In genomic region chr17:40275519-40275918, GRCm38 (mm10) we compare ENCODE assay signal across 26 mouse cellular contexts. TPM values are rescaled to one million over a fixed set of nuclear protein-coding genes. Genes with fewer than 3 reads are reported as not detected.
DNase-seq lines count a peak whose midpoint lies in the region; ATAC-seq and TF ChIP-seq lines count a peak whose summit lies in the region.
"Had no signal": no experiment of that assay in that cellular context is flagged by ENCODE, and none has a peak within 500 bp of the region (broad histone marks: within the 10 kb centered on the region; RNA-seq: fewer than 3 reads in every experiment).

No protein-coding gene starts in this region.

- no peaks in the 10 kb centered on the region for H3K36me3 ChIP-seq in forebrain, embryonic 11.5 days (ENCODE audit: control insufficient read depth, insufficient read depth, low read length)
- H3K36me3 ChIP-seq in forebrain, embryonic 10.5 days (replicated peaks), result no peaks in the 10 kb centered on the region
- no peaks in the 10 kb centered on the region for H3K36me3 ChIP-seq in forebrain, embryonic 13.5 days (ENCODE audit: poor library complexity, severe bottlenecking)
- no peaks in the 10 kb centered on the region for H3K36me3 ChIP-seq in forebrain, embryonic 16.5 days (ENCODE audit: control insufficient read depth, insufficient read depth)
- H3K36me3 ChIP-seq: embryonic facial prominence, embryonic 13.5 days; embryonic facial prominence, embryonic 15.5 days; G1E had no signal

- H3K9me3 ChIP-seq in forebrain, embryonic 11.5 days (ENCODE audit: control insufficient read depth, low read length), result no peaks in the 10 kb centered on the region
- no peaks in the 10 kb centered on the region for H3K9me3 ChIP-seq in forebrain, embryonic 10.5 days
- no peaks in the 10 kb centered on the region for H3K9me3 ChIP-seq in forebrain, embryonic 13.5 days (replicated peaks)
- H3K9me3 ChIP-seq in forebrain, embryonic 16.5 days (ENCODE audit: control insufficient read depth, low read length), result no peaks in the 10 kb centered on the region
- H3K9me3 ChIP-seq: embryonic facial prominence, embryonic 13.5 days; embryonic facial prominence, embryonic 15.5 days; G1E had no signal

- no peak overlapping the region for H3K4me2 ChIP-seq in forebrain, embryonic 11.5 days (ENCODE audit: low read depth, low read length, severe bottlenecking)
- H3K4me2 ChIP-seq in forebrain, embryonic 13.5 days, result no peak overlapping the region
- no peak overlapping the region for H3K4me2 ChIP-seq in forebrain, embryonic 16.5 days (ENCODE audit: low read length)
- H3K4me2 ChIP-seq: embryonic facial prominence, embryonic 13.5 days; embryonic facial prominence, embryonic 15.5 days had no signal

- H3K27ac ChIP-seq in forebrain, embryonic 11.5 days (ENCODE audit: low read depth, low read length), result no peak overlapping the region
- no peak overlapping the region for H3K27ac ChIP-seq in forebrain, embryonic 10.5 days
- no peak overlapping the region for H3K27ac ChIP-seq in forebrain, embryonic 13.5 days
- H3K27ac ChIP-seq in forebrain, embryonic 16.5 days (ENCODE audit: low read length), result no peak overlapping the region
- H3K27ac ChIP-seq: embryonic facial prominence, embryonic 13.5 days; embryonic facial prominence, embryonic 15.5 days had no signal

- no peak for TF ChIP-seq POLR2A in brain, embryonic 14.5 days (IDR thresholded peaks at IDR 0.05; ENCODE audit: borderline replicate concordance, extremely low read depth, insufficient read depth, insufficient read length, poor library complexity, severe bottlenecking)

- no peak for DNase-seq in forebrain, embryonic 11.5 days (ENCODE audit: low spot score)
- no peak for DNase-seq in forebrain, embryonic 10.5 days (ENCODE audit: extremely low spot score, low spot score)
- peak; percentile 57 for DNase-seq in brain, embryonic 14.5 days (ENCODE audit: low read depth)
- DNase-seq: adrenal gland, adult 8-10 months; adrenal gland, postnatal 14 days; adrenal gland, postnatal 36 days; B cell, adult 2 months; cerebellum, adult 11 months; cerebellum, adult 18-20 months; cerebellum, adult 8-10 months; cerebellum, adult 9-11 months; cerebellum, postnatal 14 days; cerebellum, postnatal 36 days; embryo, embryonic 11 days had no signal

- 75% methylated on average over 1 of the region's 1 CpGs for WGBS in forebrain, embryonic 11.5 days
- 78% methylated on average over 1 of the region's 1 CpGs for WGBS in forebrain, embryonic 10.5 days
- 39% methylated on average over 1 of the region's 1 CpGs for WGBS in forebrain, embryonic 13.5 days
- WGBS in forebrain, embryonic 16.5 days, result 29% methylated on average over 1 of the region's 1 CpGs

- no peak overlapping the region for H3K9ac ChIP-seq in forebrain, embryonic 11.5 days (ENCODE audit: low read length)
- H3K9ac ChIP-seq in forebrain, embryonic 13.5 days, result no peak overlapping the region
- H3K9ac ChIP-seq in forebrain, embryonic 16.5 days (replicated peaks; ENCODE audit: low read depth, low read length), result no peak overlapping the region
- H3K9ac ChIP-seq: embryonic facial prominence, embryonic 13.5 days; embryonic facial prominence, embryonic 15.5 days had no signal

- H3K4me1 ChIP-seq in forebrain, embryonic 11.5 days (replicated peaks; ENCODE audit: control insufficient read depth, insufficient read depth, low read length), result no peaks in the 10 kb centered on the region
- peaks cover 10% of the 10 kb centered on the region for H3K4me1 ChIP-seq in forebrain, embryonic 10.5 days
- H3K4me1 ChIP-seq in forebrain, embryonic 13.5 days, result no peaks in the 10 kb centered on the region
- no peaks in the 10 kb centered on the region for H3K4me1 ChIP-seq in forebrain, embryonic 16.5 days (replicated peaks; ENCODE audit: control insufficient read depth, insufficient read depth, low read length)
- H3K4me1 ChIP-seq: embryonic facial prominence, embryonic 13.5 days; embryonic facial prominence, embryonic 15.5 days had no signal

- H3K27me3 ChIP-seq in forebrain, embryonic 11.5 days (ENCODE audit: control insufficient read depth, insufficient read depth, low read length), result no peaks in the 10 kb centered on the region
- H3K27me3 ChIP-seq in forebrain, embryonic 10.5 days (ENCODE audit: poor library complexity, severe bottlenecking), result no peaks in the 10 kb centered on the region
- H3K27me3 ChIP-seq in forebrain, embryonic 13.5 days, result no peaks in the 10 kb centered on the region
- no peaks in the 10 kb centered on the region for H3K27me3 ChIP-seq in forebrain, embryonic 16.5 days (replicated peaks; ENCODE audit: control insufficient read depth, insufficient read depth, low read length)
- H3K27me3 ChIP-seq: CH12.LX; embryonic facial prominence, embryonic 13.5 days; embryonic facial prominence, embryonic 15.5 days; Patski had no signal

- TF ChIP-seq CTCF in brain, embryonic 14.5 days (IDR thresholded peaks at IDR 0.05; ENCODE audit: borderline replicate concordance, extremely low read depth, insufficient read depth, insufficient read length), result no peak

- no peak overlapping the region for H3K4me3 ChIP-seq in forebrain, embryonic 11.5 days (ENCODE audit: low read depth, low read length)
- no peak overlapping the region for H3K4me3 ChIP-seq in forebrain, embryonic 10.5 days
- no peak overlapping the region for H3K4me3 ChIP-seq in forebrain, embryonic 13.5 days
- no peak overlapping the region for H3K4me3 ChIP-seq in forebrain, embryonic 16.5 days (replicated peaks; ENCODE audit: low read length)
- H3K4me3 ChIP-seq: embryonic facial prominence, embryonic 13.5 days; embryonic facial prominence, embryonic 15.5 days; erythroblast, embryonic 14.5 days had no signal

- ATAC-seq in forebrain, embryonic 11.5 days (replicated peaks; ENCODE audit: low FRiP score), result peak; percentile 75
- ATAC-seq in forebrain, embryonic 13.5 days, result peak; percentile 59; the same call in 1 of the 2 replicates
- ATAC-seq in forebrain, embryonic 16.5 days, result no peak
- ATAC-seq: activated CD4-positive, CD25-positive, alpha-beta regulatory T cell, adult 4 months; CD4-positive, CD25-positive, alpha-beta regulatory T cell, adult 4 months; Patski had no signal

RNA-seq across cellular contexts. Expression of gene Crisp3, which starts 33.4 kb away (rescaled TPM):
- polyA plus RNA-seq in forebrain, embryonic 11.5 days (2014; fragmentation: Nextera tagmentation; extraction: Ambion mirVana), result not detected in 2 replicates
- polyA plus RNA-seq in forebrain, embryonic 10.5 days (2016; fragmentation: Nextera tagmentation; extraction: Ambion mirVana), result not detected in 2 replicates
- not detected in 2 replicates for polyA plus RNA-seq in forebrain, embryonic 13.5 days (2015; fragmentation: Nextera tagmentation; extraction: Ambion mirVana)
- polyA plus RNA-seq in forebrain, embryonic 16.5 days (2015; fragmentation: Nextera tagmentation; extraction: Ambion mirVana), result not detected in 2 replicates
- polyA plus RNA-seq in brain, embryonic 14.5 days (2012; rRNA removed), result not detected in 2 replicates
- polyA plus RNA-seq: activated CD4-positive, CD25-positive, alpha-beta regulatory T cell, adult 4 months; CD4-positive, CD25-positive, alpha-beta regulatory T cell, adult 4 months; embryonic facial prominence, embryonic 11.5 days; embryonic facial prominence, embryonic 13.5 days; erythroblast, embryonic 14.5 days; frontal cortex, adult 2 months; G1E; Patski had no signal

RNA-seq across cellular contexts. Expression of gene Crisp1, which starts 43.5 kb away (rescaled TPM):
- not detected in 2 replicates for polyA plus RNA-seq in forebrain, embryonic 11.5 days (2014; fragmentation: Nextera tagmentation; extraction: Ambion mirVana)
- not detected in 2 replicates for polyA plus RNA-seq in forebrain, embryonic 10.5 days (2016; fragmentation: Nextera tagmentation; extraction: Ambion mirVana)
- not detected in 2 replicates for polyA plus RNA-seq in forebrain, embryonic 13.5 days (2015; fragmentation: Nextera tagmentation; extraction: Ambion mirVana)
- not detected in 2 replicates for polyA plus RNA-seq in forebrain, embryonic 16.5 days (2015; fragmentation: Nextera tagmentation; extraction: Ambion mirVana)
- not detected in 2 replicates for polyA plus RNA-seq in brain, embryonic 14.5 days (2012; rRNA removed)
- polyA plus RNA-seq: activated CD4-positive, CD25-positive, alpha-beta regulatory T cell, adult 4 months; CD4-positive, CD25-positive, alpha-beta regulatory T cell, adult 4 months; embryonic facial prominence, embryonic 11.5 days; erythroblast, embryonic 14.5 days; frontal cortex, adult 2 months; G1E had no signal
